Mouse (Mus musculus) heart, adult 2 months (tissue): Measurements from ENCODE around the gene Igf2bp3. TPM values are rescaled to one million over a fixed set of nuclear protein-coding genes. Genes with fewer than 3 reads are reported as not detected.

Source experiments
- DNase-seq, 2 experiments: peaks; one replicate each; pipeline ENCODE4 v3.0.0; 2021
- H3K27ac ChIP-seq: fragments of 200-600 bp; 2 replicates; pipeline ENCODE4 v1.8.1; 2022
- H3K27me3 ChIP-seq: fragments of 200-500 bp; 2 replicates; pipeline ENCODE4 v1.6.1; 2012; ENCODE audit warnings: mild to moderate bottlenecking, low read length, inconsistent platforms, mixed read lengths; ENCODE audit not compliant: control insufficient read depth, insufficient read depth
- H3K36me3 ChIP-seq: fragments of 200-500 bp; 2 replicates; pipeline ENCODE4 v1.6.1; 2012; ENCODE audit warnings: low read length, inconsistent platforms; ENCODE audit not compliant: control insufficient read depth, insufficient read depth
- H3K4me1 ChIP-seq: fragments of 200-500 bp; 2 replicates; pipeline ENCODE4 v1.6.1; 2011; ENCODE audit warnings: low read length; ENCODE audit not compliant: control insufficient read depth, insufficient read depth
- H3K4me3 ChIP-seq: fragments of 200-600 bp; 2 replicates; pipeline ENCODE4 v1.8.1; 2022
- H3K79me2 ChIP-seq: fragments of 200-500 bp; replicated peaks from 2 replicates; pipeline ENCODE4 v1.6.1; 2012; ENCODE audit warnings: mild to moderate bottlenecking, inconsistent platforms, low read length, moderate library complexity, mixed read lengths; ENCODE audit not compliant: control insufficient read depth, insufficient read depth
- H3K9ac ChIP-seq: fragments of 200-500 bp; 2 replicates; pipeline ENCODE4 v1.6.1; 2012; ENCODE audit warnings: low read depth, mild to moderate bottlenecking, control low read depth, inconsistent platforms, low read length, mixed read lengths
- CTCF ChIP-seq: fragments of 200-600 bp; IDR thresholded peaks from 2 replicates; pipeline ENCODE4 v1.8.1; 2022; ENCODE audit warnings: antibody characterized with exemption, mild to moderate bottlenecking, moderate library complexity
- EP300 ChIP-seq: fragments of 200-500 bp; IDR thresholded peaks from 2 replicates; pipeline ENCODE4 v1.6.1; 2011; ENCODE audit warnings: low read depth, low read length, control low read depth; ENCODE audit not compliant: insufficient read depth
- POLR2A ChIP-seq: fragments of 200-500 bp; IDR thresholded peaks from 2 replicates; pipeline ENCODE4 v1.6.1; 2011; ENCODE audit warnings: mild to moderate bottlenecking, low read depth, low read length, control low read depth; ENCODE audit not compliant: insufficient read depth
- WGBS: fragments of 180-500 bp; shearing (Covaris S2); methylation state at CpG from one replicate; pipeline ENCODE4 v1.1.7; 2018; 5-methylcytosine and 5-hydroxymethylcytosine counted together
- intact Hi-C: fragments of 180-260 bp; cut with DNase I; formaldehyde crosslinking; loops from one replicate; pipeline ENCODE4 v1.15.1; 2025
- polyA plus RNA-seq: library from polyadenylated mRNA; depleted of rRNA; stranded (reverse); fragments of >200 nt; gene quantifications from 2 replicates; pipeline ENCODE4 v1.2.3, GENCODE M21; 2012
- total RNA-seq, 2 experiments: library from RNA; stranded (reverse); gene quantifications; 2 replicates each; pipeline ENCODE4 v1.2.3; 2021

Gene Igf2bp3
- total and polyA plus RNA-seq, 3 experiments = not detected

DNA sequence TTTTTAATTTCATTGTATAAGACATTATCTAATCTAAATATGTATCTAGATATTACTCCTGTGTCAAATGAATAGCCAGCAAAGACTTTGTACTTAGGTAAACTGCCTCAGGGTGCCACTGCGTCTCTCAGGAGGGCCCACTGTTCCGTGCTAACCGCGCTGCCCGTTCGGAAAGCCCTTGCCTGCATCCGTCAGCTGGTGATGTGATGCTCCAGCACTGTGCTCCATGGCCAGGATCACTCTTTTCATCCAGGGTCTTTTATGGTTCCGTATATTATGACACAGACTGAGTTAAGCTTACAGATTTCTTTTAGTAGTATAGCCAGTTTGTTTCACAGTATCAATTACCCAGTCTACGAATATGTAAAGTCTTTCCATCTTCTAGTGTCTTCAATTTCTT lies 82.9 kb downstream of the Igf2bp3 start:
- H3K79me2 ChIP-seq = no peaks in the 10 kb centered on the region
- DNase-seq = no peak
- no peak overlapping the region for H3K4me3 ChIP-seq
- no peaks in the 10 kb centered on the region for H3K4me1 ChIP-seq
- WGBS = 92% methylated on average over 9 of the region's 9 CpGs
- no peak overlapping the region for H3K9ac ChIP-seq
- no peaks in the 10 kb centered on the region for H3K36me3 ChIP-seq
- H3K27me3 ChIP-seq = no peaks in the 10 kb centered on the region
- no peak for TF ChIP-seq EP300
- no peak for TF ChIP-seq POLR2A
- TF ChIP-seq CTCF = no peak
- intact Hi-C loops = no loop called here
- no peak overlapping the region for H3K27ac ChIP-seq

- Histone ChIP-seq H3K27ac (no peak overlapping the region), H3K4me3 (no peak overlapping the region), H3K4me1 (no peaks in the 10 kb centered on the region), H3K36me3 (no peaks in the 10 kb centered on the region), H3K27me3 (no peaks in the 10 kb centered on the region), H3K79me2 (no peaks in the 10 kb centered on the region), H3K9ac (no peak overlapping the region)
- intact Hi-C loops = no loop called here
- no peak for TF ChIP-seq EP300
- no peak for TF ChIP-seq POLR2A
- no peak for TF ChIP-seq CTCF
- DNase-seq = no peak
These were observed 84.4 kb downstream of the Igf2bp3 start for GRCm38 (mm10) chr6:49130328-49130727.

DNA sequence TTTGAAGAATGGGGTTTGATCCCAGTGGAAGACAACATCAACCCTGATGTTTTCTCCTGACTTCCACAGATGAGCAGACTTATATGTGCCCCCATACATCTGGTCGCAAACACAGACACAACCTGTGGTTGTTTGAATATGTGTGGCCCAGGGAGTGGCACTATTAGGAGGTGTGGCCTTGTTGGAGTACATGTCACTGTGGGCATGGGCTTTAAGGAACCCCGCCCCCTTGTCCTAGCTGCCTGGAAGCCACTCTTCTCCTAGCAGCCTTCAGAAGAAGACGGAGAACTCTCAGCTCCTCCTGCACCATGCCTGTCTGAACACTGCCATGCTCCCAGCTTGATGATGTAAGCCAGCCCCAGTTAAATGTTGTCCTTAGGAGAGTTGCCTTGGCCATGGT lies 94.4 kb downstream of the Igf2bp3 start:
- Histone ChIP-seq H3K27me3 (no peaks in the 10 kb centered on the region), H3K79me2 (no peaks in the 10 kb centered on the region), H3K9ac (no peak overlapping the region), H3K4me3 (no peak overlapping the region), H3K36me3 (no peaks in the 10 kb centered on the region), H3K27ac (no peak overlapping the region), H3K4me1 (no peaks in the 10 kb centered on the region)
- TF ChIP-seq CTCF (no peak), POLR2A (no peak), EP300 (no peak)
- DNase-seq = no peak
- intact Hi-C loops = no loop called here
- WGBS = 90% methylated on average over 3 of the region's 3 CpGs

- DNase-seq = no peak
- no peaks in the 10 kb centered on the region for H3K27me3 ChIP-seq
- H3K27ac ChIP-seq = no peak overlapping the region
- no peaks in the 10 kb centered on the region for H3K36me3 ChIP-seq
- H3K9ac ChIP-seq = no peak overlapping the region
- no peaks in the 10 kb centered on the region for H3K79me2 ChIP-seq
- 64% methylated on average over 1 of the region's 1 CpGs for WGBS
- intact Hi-C loops = no loop called here
- TF ChIP-seq CTCF = no peak
- no peak for TF ChIP-seq EP300
- no peak for TF ChIP-seq POLR2A
- H3K4me3 ChIP-seq = no peak overlapping the region
- no peaks in the 10 kb centered on the region for H3K4me1 ChIP-seq
These were observed 95.2 kb downstream of the Igf2bp3 start for GRCm38 (mm10) chr6:49119462-49120135.

- Histone ChIP-seq H3K4me1 (no peaks in the 10 kb centered on the region), H3K9ac (no peak overlapping the region), H3K36me3 (no peaks in the 10 kb centered on the region), H3K4me3 (no peak overlapping the region), H3K27me3 (no peaks in the 10 kb centered on the region), H3K27ac (no peak overlapping the region), H3K79me2 (no peaks in the 10 kb centered on the region)
- intact Hi-C loops = no loop called here
- 74% methylated on average over 8 of the region's 8 CpGs for WGBS
- TF ChIP-seq CTCF (no peak), POLR2A (no peak), EP300 (no peak)
- no peak for DNase-seq
These were observed 96.3 kb downstream of the Igf2bp3 start for GRCm38 (mm10) chr6:49118446-49118845.

DNA sequence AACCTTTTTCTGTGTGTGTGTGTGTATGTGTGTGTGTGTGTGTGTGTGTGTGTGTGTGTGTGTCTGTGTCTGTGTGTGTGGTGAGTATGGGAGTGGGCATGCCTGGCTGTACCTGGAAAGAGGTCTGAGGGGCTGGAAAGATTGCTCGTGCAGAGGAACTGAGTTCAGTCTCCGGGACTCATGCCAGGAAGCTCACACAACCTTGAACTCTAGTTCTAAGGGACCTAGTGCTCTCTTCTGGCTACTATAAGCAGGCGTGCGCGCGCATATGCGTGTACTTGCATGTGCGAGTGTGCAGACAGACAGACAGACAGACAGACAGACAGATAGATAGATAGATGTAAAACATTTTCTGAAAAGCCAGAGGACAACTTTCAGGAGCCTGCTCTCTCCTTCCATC lies 98.5 kb downstream of the Igf2bp3 start:
- intact Hi-C loops = no loop called here
- TF ChIP-seq POLR2A (no peak), EP300 (no peak), CTCF (no peak)
- H3K36me3 ChIP-seq = no peaks in the 10 kb centered on the region
- WGBS = 79% methylated on average over 8 of the region's 8 CpGs
- no peak overlapping the region for H3K4me3 ChIP-seq
- no peaks in the 10 kb centered on the region for H3K4me1 ChIP-seq
- H3K9ac ChIP-seq = no peak overlapping the region
- no peaks in the 10 kb centered on the region for H3K79me2 ChIP-seq
- no peak overlapping the region for H3K27ac ChIP-seq
- H3K27me3 ChIP-seq = no peaks in the 10 kb centered on the region
- no peak for DNase-seq
